Mouse (Mus musculus) erythroblast, embryonic 14.5 days (primary cell): ENCODE data around the gene Olfr331. TPM values are rescaled to one million over a fixed set of nuclear protein-coding genes. Genes with fewer than 3 reads are reported as not detected.

ENCODE experiments used
- H3K27me3 ChIP-seq: 2 replicates; pipeline ENCODE4 v1.6.1; 2012; ENCODE audit warnings: inconsistent platforms; ENCODE audit not compliant: control insufficient read depth
- H3K36me3 ChIP-seq: 2 replicates; pipeline ENCODE4 v1.6.1; 2012; ENCODE audit warnings: mild to moderate bottlenecking, inconsistent platforms; ENCODE audit not compliant: control insufficient read depth
- H3K4me1 ChIP-seq: 2 replicates; pipeline ENCODE4 v1.6.1; 2012; ENCODE audit warnings: inconsistent platforms; ENCODE audit not compliant: control insufficient read depth
- H3K4me3 ChIP-seq: replicated peaks from 2 replicates; pipeline ENCODE3; 2012; ENCODE audit warnings: moderate library complexity, mild to moderate bottlenecking, inconsistent platforms
- H3K9me3 ChIP-seq: 2 replicates; pipeline ENCODE4 v1.6.1; 2012; ENCODE audit warnings: low read length, inconsistent platforms, mixed read lengths; ENCODE audit not compliant: control insufficient read depth
- GATA1 ChIP-seq: IDR thresholded peaks from 2 replicates; pipeline ENCODE4 v1.6.1; 2012; ENCODE audit warnings: low read length, inconsistent platforms, mixed read lengths
- TAL1 ChIP-seq: IDR thresholded peaks from 3 replicates; pipeline ENCODE4 v1.6.1; 2012; ENCODE audit warnings: low read length, inconsistent platforms, mixed read lengths
- polyA plus RNA-seq: library from polyadenylated mRNA; stranded (reverse); fragments of >175 nt; gene quantifications from 2 replicates; pipeline ENCODE4 v1.2.3, GENCODE M21; 2012

Gene Olfr331
- polyA plus RNA-seq, 1 experiment: not detected

- Histone ChIP-seq H3K4me1 (no peaks in the 10 kb centered on the region), H3K36me3 (no peaks in the 10 kb centered on the region), H3K27me3 (no peaks in the 10 kb centered on the region), H3K9me3 (no peaks in the 10 kb centered on the region), H3K4me3 (no peak overlapping the region)
- no peak for TF ChIP-seq TAL1
- TF ChIP-seq GATA1: no peak
Observed at GRCm38 (mm10) chr11:58453592-58453991, 48.8 kb downstream of the Olfr331 start.

GRCm38 (mm10) chr11:58452759-58453158, 49.6 kb downstream of the Olfr331 start, which contains the start of gene Lypd9:
Lypd9 (minus strand) TSS chr11:58452923.
- Histone ChIP-seq H3K27me3 (no peaks in the 10 kb centered on the region), H3K4me3 (no peak within 1 kb of the TSS), H3K36me3 (no peaks in the 10 kb centered on the region), H3K9me3 (no peaks in the 10 kb centered on the region), H3K4me1 (no peaks in the 10 kb centered on the region)
- TF ChIP-seq GATA1 (no peak), TAL1 (no peak)

Other genes starting within 250 kb of the Olfr331 start
- gene 4930438A08Rik, start 227.8 kb downstream of the Olfr331 start, polyA plus RNA-seq: not detected in 2 replicates
- 1.1 and 1.6 TPM in 2 replicates for gene Zfp692, start 195.5 kb downstream of the Olfr331 start, polyA plus RNA-seq
- 1.8 and 2.6 TPM in 2 replicates for gene Zfp672, start 172.2 kb downstream of the Olfr331 start, polyA plus RNA-seq
- 3.4 and 5.6 TPM in 2 replicates for gene Sh3bp5l, start 171.8 kb downstream of the Olfr331 start, polyA plus RNA-seq
- gene Lypd8, start 123.5 kb downstream of the Olfr331 start, polyA plus RNA-seq: not detected in 2 replicates
- gene 1810065E05Rik, start 81.5 kb downstream of the Olfr331 start, polyA plus RNA-seq: not detected in 2 replicates
- not detected in 2 replicates for gene Gm12253, start 70.0 kb downstream of the Olfr331 start, polyA plus RNA-seq
- not detected in 2 replicates for gene Lypd9, start 49.6 kb downstream of the Olfr331 start, polyA plus RNA-seq
- not detected in 2 replicates for gene Olfr30, start 40.3 kb downstream of the Olfr331 start, polyA plus RNA-seq
- gene Olfr332, start 10.0 kb downstream of the Olfr331 start, polyA plus RNA-seq: not detected in 2 replicates
- not detected in 2 replicates for gene Olfr330, start 32.3 kb upstream of the Olfr331 start, polyA plus RNA-seq
- not detected in 2 replicates for gene Olfr329-ps, start 43.9 kb upstream of the Olfr331 start, polyA plus RNA-seq
- gene Olfr328, start 53.1 kb upstream of the Olfr331 start, polyA plus RNA-seq: not detected in 2 replicates
- gene Olfr224, start 68.0 kb upstream of the Olfr331 start, polyA plus RNA-seq: 0.02 TPM in 1 of 2 replicates, not detected in the other
- not detected in 2 replicates for gene Olfr325, start 75.2 kb upstream of the Olfr331 start, polyA plus RNA-seq
- not detected in 2 replicates for gene Olfr324, start 92.5 kb upstream of the Olfr331 start, polyA plus RNA-seq
- not detected in 2 replicates for gene 2210407C18Rik, start 113.5 kb upstream of the Olfr331 start, polyA plus RNA-seq
- 0.02 TPM in 1 of 2 replicates, not detected in the other for gene Olfr323, start 127.9 kb upstream of the Olfr331 start, polyA plus RNA-seq
- gene Trim58, start 137.9 kb upstream of the Olfr331 start, polyA plus RNA-seq: 5.5 and 5.7 TPM in 2 replicates
- 0.04 and 0.05 TPM in 2 replicates for gene Olfr322, start 156.2 kb upstream of the Olfr331 start, polyA plus RNA-seq
- gene Olfr320, start 178.5 kb upstream of the Olfr331 start, polyA plus RNA-seq: not detected in 2 replicates
- gene Olfr319, start 196.6 kb upstream of the Olfr331 start, polyA plus RNA-seq: not detected in 2 replicates
- not detected in 2 replicates for gene Olfr318, start 221.4 kb upstream of the Olfr331 start, polyA plus RNA-seq
- not detected in 2 replicates for gene Olfr317, start 236.6 kb upstream of the Olfr331 start, polyA plus RNA-seq